Mouse (Mus musculus) inflammation-experienced regulatory T-cells, adult 6 months (primary cell): ENCODE results near the gene Actr2. TPM values are rescaled to one million over a fixed set of nuclear protein-coding genes. Genes with fewer than 3 reads are reported as not detected.
"Not testable (repeated sequence)": the region's sequence is repeated elsewhere in the genome, so short reads cannot be mapped to it uniquely, and the experiment has no call there.

Experiments used
- ATAC-seq: one replicate; pipeline ENCODE4 v1.8.0; 2017
- polyA plus RNA-seq, 3 experiments: library from polyadenylated mRNA; unstranded; fragments of 100-300 nt; shearing (Covaris generic); gene quantifications; one replicate each; pipeline ENCODE4 v1.2.1; 2017

Gene Actr2
- polyA plus RNA-seq, 3 experiments from 2014 or later = 447 to 709 (median 528) TPM

- no peak for ATAC-seq
Observed at GRCm38 (mm10) chr11:20043256-20043655, 69.5 kb downstream of the Actr2 start.

- ATAC-seq = no peak
Observed at GRCm38 (mm10) chr11:20042106-20042505, 70.6 kb downstream of the Actr2 start.

- ATAC-seq = no peak
Observed at GRCm38 (mm10) chr11:20041164-20041920, 71.4 kb downstream of the Actr2 start.

- no peak for ATAC-seq
Observed at GRCm38 (mm10) chr11:20038723-20039122, 74.0 kb downstream of the Actr2 start.

- no peak for ATAC-seq
Observed at GRCm38 (mm10) chr11:20037739-20038138, 75.0 kb downstream of the Actr2 start.

GRCm38 (mm10) chr11:20035972-20036371 is 76.7 kb downstream of the Actr2 start:
- no peak for ATAC-seq

- peak; percentile 78 for ATAC-seq
Observed at GRCm38 (mm10) chr11:20035343-20035928, 77.3 kb downstream of the Actr2 start.

GRCm38 (mm10) chr11:20034337-20034947 is 78.3 kb downstream of the Actr2 start:
- ATAC-seq = no peak

GRCm38 (mm10) chr11:20033541-20034160 is 79.1 kb downstream of the Actr2 start:
- no peak for ATAC-seq

GRCm38 (mm10) chr11:20031536-20031935 is 81.2 kb downstream of the Actr2 start:
- no peak for ATAC-seq

GRCm38 (mm10) chr11:20030973-20031372 is 81.7 kb downstream of the Actr2 start:
- not testable (repeated sequence) for ATAC-seq

GRCm38 (mm10) chr11:20029014-20029413 is 83.7 kb downstream of the Actr2 start:
- no peak for ATAC-seq

- no peak for ATAC-seq
Observed at GRCm38 (mm10) chr11:20028396-20028795, 84.3 kb downstream of the Actr2 start.

GRCm38 (mm10) chr11:20027719-20028118 is 85.0 kb downstream of the Actr2 start:
- ATAC-seq = no peak

GRCm38 (mm10) chr11:20025899-20026298 is 86.8 kb downstream of the Actr2 start:
- ATAC-seq = no peak

GRCm38 (mm10) chr11:20022911-20023482 is 89.7 kb downstream of the Actr2 start:
- ATAC-seq = no peak

- no peak for ATAC-seq
Observed at GRCm38 (mm10) chr11:20022462-20022861, 90.3 kb downstream of the Actr2 start.

GRCm38 (mm10) chr11:20020720-20021119 is 92.0 kb downstream of the Actr2 start:
- ATAC-seq = no peak

GRCm38 (mm10) chr11:20018905-20019304 is 93.8 kb downstream of the Actr2 start:
- ATAC-seq = no peak

GRCm38 (mm10) chr11:20017937-20018336 is 94.8 kb downstream of the Actr2 start:
- ATAC-seq = no peak

GRCm38 (mm10) chr11:20013366-20013765 is 99.3 kb downstream of the Actr2 start:
- ATAC-seq = no peak
